Mouse (Mus musculus) kidney, postnatal 0 days (tissue): ENCODE results near the gene Lig3. TPM values are rescaled to one million over a fixed set of nuclear protein-coding genes. Genes with fewer than 3 reads are reported as not detected.
A peak's percentile ranks its signal among the peaks of the same experiment; 100 is the strongest.

ENCODE experiments used
- ATAC-seq: fragments of 200-750 bp; cut with Nextera tagmentation; replicated peaks from 2 replicates; pipeline ENCODE4 v1.8.0; 2017; ENCODE audit warnings: low read depth, moderate number of reproducible peaks, moderate TSS enrichment, moderate library complexity; ENCODE audit not compliant: low FRiP score
- DNase-seq: peaks from one replicate; pipeline ENCODE4 v3.0.0-alpha.2; 2016; ENCODE audit warnings: low spot score
- H3K27ac ChIP-seq: fragments of 300-500 bp; sonication (generic); 2 replicates; pipeline ENCODE4 v1.5.1; 2014; ENCODE audit warnings: mild to moderate bottlenecking
- H3K27me3 ChIP-seq: fragments of 300-500 bp; sonication (generic); 2 replicates; pipeline ENCODE4 v1.6.1; 2014; ENCODE audit warnings: low read length, mixed read lengths; ENCODE audit not compliant: insufficient read depth
- H3K36me3 ChIP-seq: fragments of 300-500 bp; sonication (generic); 2 replicates; pipeline ENCODE4 v1.6.1; 2014; ENCODE audit warnings: low read length, mixed read lengths; ENCODE audit not compliant: insufficient read depth
- H3K4me1 ChIP-seq: fragments of 300-500 bp; sonication (generic); replicated peaks from 2 replicates; pipeline ENCODE4 v1.6.1; 2014; ENCODE audit warnings: antibody characterized with exemption, low read length, mixed read lengths; ENCODE audit not compliant: insufficient read depth
- H3K4me2 ChIP-seq: fragments of 300-500 bp; sonication (generic); 2 replicates; pipeline ENCODE4 v1.6.1; 2014; ENCODE audit warnings: mild to moderate bottlenecking, low read length, moderate library complexity, mixed read lengths
- H3K4me3 ChIP-seq: fragments of 300-500 bp; sonication (generic); replicated peaks from 2 replicates; pipeline ENCODE4 v1.5.1; 2014; ENCODE audit warnings: low read depth, low read length
- H3K9ac ChIP-seq: fragments of 300-500 bp; sonication (generic); 2 replicates; pipeline ENCODE4 v1.6.1; 2014; ENCODE audit warnings: low read depth, low read length
- H3K9me3 ChIP-seq: fragments of 300-500 bp; sonication (generic); replicated peaks from 2 replicates; pipeline ENCODE4 v1.6.1; 2016; ENCODE audit warnings: low read length, inconsistent platforms, mixed read lengths
- CTCF ChIP-seq: IDR thresholded peaks from 2 replicates; pipeline ENCODE4 v1.5.1; 2016; ENCODE audit warnings: antibody characterized with exemption, low read depth, mild to moderate bottlenecking, moderate library complexity
- WGBS: fragments of 180-500 bp; shearing (Covaris S2); extraction: QIAGEN DNeasy Blood & Tissue Kit; methylation state at CpG from one replicate; pipeline ENCODE4 v1.1.7; 2014; 5-methylcytosine and 5-hydroxymethylcytosine counted together
- polyA plus RNA-seq: library from polyadenylated mRNA; unstranded; fragments of >200 nt; fragmentation: Nextera tagmentation; extraction: Ambion mirVana; gene quantifications from 2 replicates; pipeline ENCODE4 v1.2.1, GENCODE M21; 2015

Lig3 gene
- polyA plus RNA-seq, 1 experiment from 2014 or later, result 23.9 TPM

GRCm38 (mm10) chr11:82755919-82756318 lies 25.0 kb upstream of the Lig3 start:
- WGBS, result 95% methylated on average over 1 of the region's 1 CpGs
- Histone ChIP-seq H3K9ac (no peak overlapping the region), H3K27ac (no peak overlapping the region), H3K4me2 (no peak overlapping the region), H3K36me3 (no peaks in the 10 kb centered on the region), H3K27me3 (no peaks in the 10 kb centered on the region), H3K9me3 (no peaks in the 10 kb centered on the region), H3K4me1 (no peaks in the 10 kb centered on the region), H3K4me3 (no peak overlapping the region)
- DNase-seq (no peak), ATAC-seq (no peak)
- TF ChIP-seq CTCF, result no peak

GRCm38 (mm10) chr11:82762286-82762829 lies 18.6 kb upstream of the Lig3 start:
- Histone ChIP-seq H3K36me3 (no peaks in the 10 kb centered on the region), H3K9me3 (no peaks in the 10 kb centered on the region), H3K4me3 (no peak overlapping the region), H3K27ac (no peak overlapping the region), H3K4me2 (no peak overlapping the region), H3K9ac (no peak overlapping the region), H3K4me1 (peaks cover 16% of the 10 kb centered on the region), H3K27me3 (no peaks in the 10 kb centered on the region)
- DNase-seq (no peak), ATAC-seq (no peak)
- WGBS, result 89% methylated on average over 6 of the region's 6 CpGs
- TF ChIP-seq CTCF, result peak; percentile 56

GRCm38 (mm10) chr11:82763261-82763660 lies 17.6 kb upstream of the Lig3 start:
- Histone ChIP-seq H3K36me3 (no peaks in the 10 kb centered on the region), H3K4me2 (peak overlapping the region; percentile 95), H3K9me3 (no peaks in the 10 kb centered on the region), H3K4me1 (peaks cover 16% of the 10 kb centered on the region), H3K9ac (no peak overlapping the region), H3K27ac (peak overlapping the region; percentile 88), H3K4me3 (peak overlapping the region; percentile 93; the same call in 1 of the 2 replicates), H3K27me3 (no peaks in the 10 kb centered on the region)
- ATAC-seq (no peak), DNase-seq (no peak)
- 5% methylated on average over 4 of the region's 4 CpGs for WGBS
- no peak for TF ChIP-seq CTCF

GRCm38 (mm10) chr11:82763742-82764437 lies 17.0 kb upstream of the Lig3 start, which contains the start of the genes Cct6b and Zfp830:
Gene Cct6b, minus strand, starts transcription at chr11:82764321.
Gene Zfp830, plus strand, starts transcription at chr11:82764345.
- H3K9me3 ChIP-seq, result no peaks in the 10 kb centered on the region
- H3K27ac ChIP-seq, result peak within 1 kb of the TSS; percentile 88
- H3K9ac ChIP-seq, result peak within 1 kb of the TSS; percentile 84
- no peaks in the 10 kb centered on the region for H3K36me3 ChIP-seq
- under 1% methylated on average over 44 of the region's 44 CpGs for WGBS
- H3K4me2 ChIP-seq, result peak within 1 kb of the TSS; percentile 95
- DNase-seq, result peak; percentile 97
- no peak for TF ChIP-seq CTCF
- H3K27me3 ChIP-seq, result no peaks in the 10 kb centered on the region
- H3K4me1 ChIP-seq, result peaks cover 16% of the 10 kb centered on the region
- peak within 1 kb of the TSS; percentile 93 for H3K4me3 ChIP-seq
- ATAC-seq, result peak; percentile 97

- Histone ChIP-seq H3K9ac (peak overlapping the region; percentile 84), H3K4me1 (peaks cover 16% of the 10 kb centered on the region), H3K9me3 (no peaks in the 10 kb centered on the region), H3K36me3 (no peaks in the 10 kb centered on the region), H3K27ac (peak overlapping the region; percentile 88), H3K27me3 (no peaks in the 10 kb centered on the region), H3K4me3 (peak overlapping the region; percentile 93), H3K4me2 (peak overlapping the region; percentile 95)
- no peak for TF ChIP-seq CTCF
- WGBS, result under 1% methylated on average over 28 of the region's 28 CpGs
- peak; percentile 52; the same call in 1 of the 2 replicates for ATAC-seq
- no peak for DNase-seq
These were observed 16.4 kb upstream of the Lig3 start for GRCm38 (mm10) chr11:82764438-82764924.

- Histone ChIP-seq H3K27ac (0 out of 2 replicates have a peak overlapping the region, but pooled peaks have one; percentile 94), H3K4me2 (peak overlapping the region; percentile 70), H3K4me3 (peak overlapping the region; percentile 97), H3K9me3 (no peaks in the 10 kb centered on the region), H3K9ac (peak overlapping the region; percentile 97), H3K36me3 (peaks cover 6% of the 10 kb centered on the region; the same call in 1 of the 2 replicates), H3K27me3 (no peaks in the 10 kb centered on the region), H3K4me1 (0 out of 2 replicates have a peak, but pooled peaks cover 5% of the 10 kb centered on the region)
- no peak for ATAC-seq
- peak; percentile 0 for DNase-seq
- WGBS, result 36% methylated on average over 5 of the region's 5 CpGs
- TF ChIP-seq CTCF, result no peak
These were observed 774 bp upstream of the Lig3 start for GRCm38 (mm10) chr11:82780134-82780533.
